30 mouse cellular contexts compared by ENCODE assay signal in genomic region chr9:33258241-33258640, GRCm38 (mm10).
A peak's percentile ranks its signal among the peaks of the same experiment; 100 is the strongest.
DNase-seq lines count a peak whose midpoint lies in the region; ATAC-seq and TF ChIP-seq lines count a peak whose summit lies in the region.
"Had no signal": no experiment of that assay in that cellular context is flagged by ENCODE, and none has a peak within 500 bp of the region (broad histone marks: within the 10 kb centered on the region; RNA-seq: fewer than 3 reads in every experiment).

No protein-coding gene starts in this region.

- no peak for TF ChIP-seq POLR2A in CH12.LX (IDR thresholded peaks at IDR 0.05; ENCODE audit: low read depth, low read length)

- intact Hi-C loops in heart, postnatal 36 days (cut with DNase I) = no loop called here

- TF ChIP-seq CTCF in CH12.LX (conservative IDR thresholded peaks at IDR 0.05 in 1 of 2, IDR thresholded peaks at IDR 0.05 in 1 of 2; ENCODE audit: low read depth in 2 of 2, low read length in 2 of 2) = no peak
- no peak for TF ChIP-seq CTCF in Patski (IDR thresholded peaks at IDR 0.05)

- TF ChIP-seq RAD21 in CH12.LX (IDR thresholded peaks at IDR 0.05; ENCODE audit: low read depth, low read length) = no peak

- in situ Hi-C loops in CH12.LX (cut with MboI; ENCODE audit: low pct_ligation_motif_present, low pct_unique_long_range_greater_than_20kb, low sequenced_read_pairs) = loop anchor here (10.0 kb wide), 1 partner anchor 673 kb away; no protein-coding TSS in a partner anchor
- in situ Hi-C loops in Patski (cut with MboI; ENCODE audit: low pct_unique_long_range_greater_than_20kb) = loop anchor here (25.0 kb wide), 3 partner anchors 779 to 1604 kb away; no protein-coding TSS in a partner anchor

- no peak for ATAC-seq in forebrain, embryonic 14.5 days
- ATAC-seq in Patski = peak; percentile 98
- ATAC-seq in frontal cortex, adult (ENCODE audit: low TSS enrichment) = no peak
- ATAC-seq: CD4-positive, CD25-positive, alpha-beta regulatory T cell, adult 4 months; intestine, postnatal 0 days; liver, embryonic 12.5 days; liver, postnatal 0 days; midbrain, embryonic 13.5 days had no signal

- DNase-seq in forebrain, embryonic 14.5 days (ENCODE audit: low spot score) = peak; percentile 16
- DNase-seq in forebrain, embryonic 10.5 days (ENCODE audit: extremely low spot score, low spot score) = no peak
- peak; percentile 40 for DNase-seq in CH12.LX (ENCODE audit: extremely low read depth)
- peak; percentile 89 for DNase-seq in Patski (ENCODE audit: low read depth, low spot score)
- peak; percentile 71 for DNase-seq in retina, postnatal 1 day
- no peak for DNase-seq in heart, postnatal 36 days
- DNase-seq: adrenal gland, adult 8-10 months; cerebellum, adult 11 months; cerebellum, adult 9-11 months; gastrocnemius, adult 2 months; gastrocnemius, postnatal 36 days; heart, adult 18-20 months; kidney, postnatal 4 days; left cerebral cortex, postnatal 4 days; liver, postnatal 0 days; lung, postnatal 36 days; right cerebral cortex, postnatal 4 days; thymus, adult 18-20 months; thymus, postnatal 25 days had no signal

- H3K36me3 ChIP-seq in forebrain, embryonic 14.5 days (ENCODE audit: control insufficient read depth, insufficient read depth, low read length) = no peaks in the 10 kb centered on the region
- H3K36me3 ChIP-seq in forebrain, embryonic 10.5 days (replicated peaks) = no peaks in the 10 kb centered on the region
- no peaks in the 10 kb centered on the region for H3K36me3 ChIP-seq in CH12.LX (replicated peaks in 1 of 2; ENCODE audit: control insufficient read depth in 1 of 2, insufficient read depth in 1 of 2, low read length in 1 of 2)
- H3K36me3 ChIP-seq: embryonic facial prominence, embryonic 12.5 days; forebrain, embryonic 12.5 days; heart, embryonic 12.5 days; liver, embryonic 12.5 days; midbrain, embryonic 13.5 days; neural tube, embryonic 15.5 days had no signal

- dilution Hi-C loops in CH12.LX (cut with MboI; ENCODE audit: extremely low pct_ligation_motif_present, extremely low pct_unique_long_range_greater_than_20kb, low sequenced_read_pairs) = no loop called here

- H3K9ac ChIP-seq in forebrain, embryonic 14.5 days (ENCODE audit: low read length) = no peak overlapping the region
- H3K9ac ChIP-seq in CH12.LX (ENCODE audit: insufficient read depth, low read depth) = no peak overlapping the region
- H3K9ac ChIP-seq: embryonic facial prominence, embryonic 12.5 days; forebrain, embryonic 12.5 days; heart, embryonic 12.5 days; hindbrain, embryonic 14.5 days; liver, embryonic 12.5 days; liver, postnatal 0 days; midbrain, embryonic 13.5 days; neural tube, embryonic 15.5 days had no signal

- no peak overlapping the region for H3K4me2 ChIP-seq in forebrain, embryonic 14.5 days (ENCODE audit: low read length)
- H3K4me2 ChIP-seq in CH12.LX (ENCODE audit: insufficient read depth, low read depth, poor library complexity, severe bottlenecking) = peak overlapping the region; percentile 84; the same call in 1 of the 2 replicates
- H3K4me2 ChIP-seq: embryonic facial prominence, embryonic 12.5 days; forebrain, embryonic 12.5 days; heart, embryonic 12.5 days; hindbrain, embryonic 14.5 days; liver, embryonic 12.5 days; midbrain, embryonic 13.5 days; neural tube, embryonic 15.5 days had no signal

- no peaks in the 10 kb centered on the region for H3K9me3 ChIP-seq in forebrain, embryonic 14.5 days (replicated peaks; ENCODE audit: control insufficient read depth, low read length)
- H3K9me3 ChIP-seq in forebrain, embryonic 10.5 days = no peaks in the 10 kb centered on the region
- no peaks in the 10 kb centered on the region for H3K9me3 ChIP-seq in CH12.LX (replicated peaks; ENCODE audit: low read length)
- H3K9me3 ChIP-seq: embryonic facial prominence, embryonic 12.5 days; forebrain, embryonic 12.5 days; heart, embryonic 12.5 days; liver, embryonic 12.5 days; midbrain, embryonic 13.5 days; neural tube, embryonic 15.5 days had no signal

- POLR2A ChIA-PET in Patski (lab: Charles Lee) = no interaction called here

- TF ChIP-seq EP300 in CH12.LX (IDR thresholded peaks at IDR 0.05; ENCODE audit: low read length) = no peak

- H3K27ac ChIP-seq in forebrain, embryonic 14.5 days (ENCODE audit: low read depth, low read length) = no peak overlapping the region
- H3K27ac ChIP-seq in forebrain, embryonic 10.5 days = no peak overlapping the region
- H3K27ac ChIP-seq in CH12.LX (ENCODE audit: insufficient read depth, low read depth) = no peak overlapping the region
- H3K27ac ChIP-seq: embryonic facial prominence, embryonic 12.5 days; forebrain, embryonic 12.5 days; gastrocnemius, adult 2 months; hindbrain, embryonic 14.5 days; liver, embryonic 12.5 days; midbrain, embryonic 13.5 days; neural tube, embryonic 15.5 days; stomach, postnatal 0 days had no signal

- WGBS in forebrain, embryonic 14.5 days = 7% methylated on average over 6 of the region's 6 CpGs
- WGBS in forebrain, embryonic 10.5 days = 16% methylated on average over 6 of the region's 6 CpGs

- no peaks in the 10 kb centered on the region for H3K27me3 ChIP-seq in forebrain, embryonic 14.5 days (replicated peaks; ENCODE audit: control insufficient read depth, insufficient read depth, low read length)
- H3K27me3 ChIP-seq in forebrain, embryonic 10.5 days (ENCODE audit: poor library complexity, severe bottlenecking) = peaks cover 3% of the 10 kb centered on the region; the same call in 1 of the 2 replicates
- no peaks in the 10 kb centered on the region for H3K27me3 ChIP-seq in CH12.LX (replicated peaks)
- no peaks in the 10 kb centered on the region for H3K27me3 ChIP-seq in Patski
- H3K27me3 ChIP-seq: embryonic facial prominence, embryonic 12.5 days; heart, embryonic 12.5 days; liver, embryonic 12.5 days; midbrain, embryonic 13.5 days; neural tube, embryonic 15.5 days had no signal

- CTCF ChIA-PET in Patski (lab: Charles Lee) = interaction anchor here (1.2 kb wide), 1 partner anchor 414 kb away, joined by 3 read pairs; no protein-coding TSS in a partner anchor

- H3K4me3 ChIP-seq in forebrain, embryonic 14.5 days (ENCODE audit: low read depth, low read length) = no peak overlapping the region
- H3K4me3 ChIP-seq in forebrain, embryonic 10.5 days = no peak overlapping the region
- no peak overlapping the region for H3K4me3 ChIP-seq in CH12.LX (replicated peaks in 1 of 3; ENCODE audit: low read depth in 2 of 3, low read length in 2 of 3, poor library complexity in 1 of 3)
- H3K4me3 ChIP-seq: embryonic facial prominence, embryonic 12.5 days; forebrain, embryonic 12.5 days; gastrocnemius, adult 2 months; heart, embryonic 12.5 days; liver, embryonic 12.5 days; midbrain, embryonic 13.5 days; neural tube, embryonic 15.5 days had no signal

- H3K79me2 ChIP-seq in CH12.LX (replicated peaks; ENCODE audit: control insufficient read depth, extremely low read depth, insufficient read depth, poor library complexity, severe bottlenecking) = no peaks in the 10 kb centered on the region

- no peaks in the 10 kb centered on the region for H3K4me1 ChIP-seq in forebrain, embryonic 14.5 days (ENCODE audit: control insufficient read depth, insufficient read depth, low read length)
- H3K4me1 ChIP-seq in forebrain, embryonic 10.5 days = peaks cover 16% of the 10 kb centered on the region
- peaks cover 0 to 11% of the 10 kb centered on the region in 2 experiments; a peak in 2 of 4 replicates for H3K4me1 ChIP-seq in CH12.LX (ENCODE audit: control insufficient read depth in 1 of 2, insufficient read depth in 2 of 2)
- H3K4me1 ChIP-seq: embryonic facial prominence, embryonic 12.5 days; heart, embryonic 12.5 days; liver, embryonic 12.5 days; neural tube, embryonic 15.5 days had no signal

TF ChIP-seq in CH12.LX, 34 proteins besides CTCF, POLR2A, EP300 and RAD21:
- no peak for TF ChIP-seq SMC3 (IDR thresholded peaks at IDR 0.05; ENCODE audit: low read depth, low read length)

Comparison
In these comparisons a context has a peak if more than half of its experiments do, and no peak if none do; other contexts are left out.
1. DNase-seq: peak in forebrain, embryonic 14.5 days (single experiment), CH12.LX (single experiment), Patski (single experiment) and retina, postnatal 1 day (single experiment); none in forebrain, embryonic 10.5 days (single experiment) and heart, postnatal 36 days (0 of 2).